ENCODE assay signal across 8 mouse cellular contexts in the genomic region with DNA sequence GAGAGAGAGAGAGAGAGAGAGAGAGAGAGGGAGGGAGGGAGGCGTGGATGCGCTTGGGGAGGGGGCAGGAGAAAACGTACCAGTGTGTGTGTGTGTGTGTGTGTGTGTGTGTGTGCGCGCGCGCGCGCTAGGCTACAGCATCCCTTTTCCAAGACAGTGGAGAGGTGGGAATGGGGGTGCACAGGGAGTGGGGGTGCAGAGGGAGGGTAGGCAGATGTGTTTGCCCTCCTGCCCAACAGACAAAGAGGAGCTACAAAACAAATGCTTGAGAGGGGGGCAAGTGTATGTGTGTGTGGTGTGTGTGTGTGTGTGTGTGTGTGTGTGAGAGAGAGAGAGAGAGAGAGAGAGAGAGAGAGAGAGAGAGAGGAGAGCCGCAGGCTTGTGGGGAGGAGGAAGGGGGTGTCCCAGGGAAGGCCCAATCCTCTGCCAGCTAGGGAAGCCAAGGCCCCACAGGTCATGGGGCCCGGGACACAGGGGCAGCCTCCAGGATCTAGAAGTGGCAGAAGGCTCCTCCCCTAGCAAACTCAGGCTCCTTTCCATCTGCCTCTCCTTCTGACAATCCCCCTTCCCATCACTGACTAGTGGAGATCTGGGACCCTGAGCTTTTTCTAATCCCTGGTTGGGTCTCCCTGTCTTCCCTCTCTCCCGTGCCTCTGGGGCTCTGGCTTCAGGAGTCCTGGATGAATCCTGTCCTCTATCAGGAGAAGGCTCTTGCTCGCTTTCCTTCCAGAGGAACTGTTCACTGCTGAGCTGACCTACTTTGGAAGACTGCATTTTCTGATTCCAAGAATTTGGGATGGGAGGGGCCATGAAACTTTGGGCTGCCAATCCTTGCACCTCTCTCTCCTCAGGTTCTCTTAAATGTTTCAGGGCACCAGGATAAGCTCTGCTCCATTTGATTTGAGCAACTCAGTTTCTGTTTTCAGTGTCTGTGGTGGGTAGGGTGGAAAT. TPM values are rescaled to one million over a fixed set of nuclear protein-coding genes. Genes with fewer than 3 reads are reported as not detected.
DNase-seq lines count a peak whose midpoint lies in the region; ATAC-seq and TF ChIP-seq lines count a peak whose summit lies in the region.

No protein-coding gene starts in this region.

- 5% methylated on average over 10 of the region's 13 CpGs for WGBS in embryonic facial prominence, embryonic 12.5 days
- WGBS in heart, postnatal 0 days, result 9% methylated on average over 13 of the region's 13 CpGs
- 7% methylated on average over 12 of the region's 13 CpGs for WGBS in lung, embryonic 14.5 days

- no peaks in the 10 kb centered on the region for H3K27me3 ChIP-seq in embryonic facial prominence, embryonic 12.5 days
- no peaks in the 10 kb centered on the region; the same call in 1 of the 2 replicates for H3K27me3 ChIP-seq in heart, postnatal 0 days (ENCODE audit: control insufficient read depth, insufficient read depth, low read length)
- no peaks in the 10 kb centered on the region; the same call in 1 of the 2 replicates for H3K27me3 ChIP-seq in lung, embryonic 14.5 days (ENCODE audit: insufficient read depth, low read length)

- H3K4me1 ChIP-seq in embryonic facial prominence, embryonic 12.5 days, result peaks cover 19% of the 10 kb centered on the region
- H3K4me1 ChIP-seq in heart, postnatal 0 days (ENCODE audit: control insufficient read depth, insufficient read depth), result peaks cover 18% of the 10 kb centered on the region
- peaks cover 2% of the 10 kb centered on the region; the same call in 1 of the 2 replicates for H3K4me1 ChIP-seq in lung, embryonic 14.5 days (ENCODE audit: insufficient read depth)

- peak; percentile 61; the same call in 1 of the 2 replicates for ATAC-seq in embryonic facial prominence, embryonic 12.5 days (ENCODE audit: insufficient number of reproducible peaks, insufficient read depth, low FRiP score, low TSS enrichment)
- ATAC-seq in heart, postnatal 0 days (ENCODE audit: insufficient read depth, low read depth), result peak; percentile 63
- peak; percentile 76 for ATAC-seq in lung, embryonic 14.5 days (ENCODE audit: insufficient read depth)

- peak overlapping the region; percentile 48 for H3K4me3 ChIP-seq in embryonic facial prominence, embryonic 12.5 days
- H3K4me3 ChIP-seq in heart, postnatal 0 days (ENCODE audit: low read depth, low read length), result peak overlapping the region; percentile 45
- H3K4me3 ChIP-seq in lung, embryonic 14.5 days (ENCODE audit: low read depth, low read length), result peak overlapping the region; percentile 39

- H3K36me3 ChIP-seq in embryonic facial prominence, embryonic 12.5 days, result peaks cover under 1% of the 10 kb centered on the region; the same call in 1 of the 2 replicates
- H3K36me3 ChIP-seq in heart, postnatal 0 days (replicated peaks; ENCODE audit: control insufficient read depth, insufficient read depth, low read length), result no peaks in the 10 kb centered on the region
- H3K36me3 ChIP-seq in lung, embryonic 14.5 days (ENCODE audit: insufficient read depth), result no peaks in the 10 kb centered on the region

- peak overlapping the region; percentile 62 for H3K27ac ChIP-seq in embryonic facial prominence, embryonic 12.5 days
- peak overlapping the region; percentile 35; the same call in 1 of the 2 replicates for H3K27ac ChIP-seq in heart, postnatal 0 days (ENCODE audit: low read depth)
- no peak overlapping the region for H3K27ac ChIP-seq in lung, embryonic 14.5 days (ENCODE audit: low read depth)

- peak; percentile 32 to 44 for DNase-seq in left cerebral cortex, adult 18-20 months (ENCODE audit: low spot score in 2 of 2)
- DNase-seq in left cerebral cortex, adult 11 months (ENCODE audit: low spot score), result no peak
- DNase-seq in heart, postnatal 0 days (ENCODE audit: low spot score), result no peak
- DNase-seq in kidney, postnatal 10 days, result peak; percentile 56
- peak; percentile 61 for DNase-seq in lung, embryonic 14.5 days
- peak; percentile 23 for DNase-seq in right cerebral cortex, adult 18-20 months
- no peak for DNase-seq in adipocyte (ENCODE audit: low spot score)

- peak overlapping the region; percentile 47 for H3K9ac ChIP-seq in embryonic facial prominence, embryonic 12.5 days
- no peak overlapping the region; the same call in 1 of the 2 replicates for H3K9ac ChIP-seq in heart, postnatal 0 days (replicated peaks; ENCODE audit: low read depth, low read length)
- H3K9ac ChIP-seq in lung, embryonic 14.5 days, result peak overlapping the region; percentile 22; the same call in 1 of the 2 replicates

- no peaks in the 10 kb centered on the region for H3K9me3 ChIP-seq in embryonic facial prominence, embryonic 12.5 days
- H3K9me3 ChIP-seq in heart, postnatal 0 days (replicated peaks; ENCODE audit: control insufficient read depth, low read length), result no peaks in the 10 kb centered on the region
- no peaks in the 10 kb centered on the region for H3K9me3 ChIP-seq in lung, embryonic 14.5 days (ENCODE audit: low read depth, low read length)

- TF ChIP-seq EP300 in heart, postnatal 0 days (IDR thresholded peaks at IDR 0.05; ENCODE audit: low read depth), result no peak

- no peak for TF ChIP-seq CTCF in heart, postnatal 0 days (IDR thresholded peaks at IDR 0.05; ENCODE audit: low read depth)
- TF ChIP-seq CTCF in lung, embryonic 14.5 days (IDR thresholded peaks at IDR 0.05; ENCODE audit: low read depth), result no peak

- H3K4me2 ChIP-seq in embryonic facial prominence, embryonic 12.5 days (replicated peaks), result peak overlapping the region; percentile 58
- H3K4me2 ChIP-seq in heart, postnatal 0 days (ENCODE audit: low read depth, low read length), result peak overlapping the region; percentile 72
- H3K4me2 ChIP-seq in lung, embryonic 14.5 days, result peak overlapping the region; percentile 84

RNA-seq across cellular contexts. Expression of a gene that starts 0.6 kb away (rescaled TPM):
- total RNA-seq in left cerebral cortex, adult 18-20 months (2021), result 10 to 100 TPM; 12.8 to 17.6 TPM
- polyA plus RNA-seq in embryonic facial prominence, embryonic 12.5 days (2016; fragmentation: Nextera tagmentation; extraction: Ambion mirVana), result 5.5 and 6.6 TPM in 2 replicates
- 0.11 and 1.4 TPM in 2 replicates for total RNA-seq in heart, postnatal 0 days (2014; rRNA removed; ENCODE audit: low replicate concordance)
- polyA plus RNA-seq in heart, postnatal 0 days (2015; fragmentation: Nextera tagmentation; extraction: Ambion mirVana), result 0.52 and 0.59 TPM in 2 replicates
- 2.0 and 3.5 TPM in 2 replicates for polyA plus RNA-seq in lung, embryonic 14.5 days (2014; fragmentation: Nextera tagmentation; extraction: Ambion mirVana)

RNA-seq across cellular contexts. Expression of a gene that starts 19.9 kb away (rescaled TPM):
- 100 to 1,000 TPM; 232 to 257 TPM for total RNA-seq in left cerebral cortex, adult 18-20 months (2021)
- polyA plus RNA-seq in embryonic facial prominence, embryonic 12.5 days (2016; fragmentation: Nextera tagmentation; extraction: Ambion mirVana), result 668 and 696 TPM in 2 replicates
- total RNA-seq in heart, postnatal 0 days (2014; rRNA removed; ENCODE audit: low replicate concordance), result 1,086 and 1,110 TPM in 2 replicates
- polyA plus RNA-seq in heart, postnatal 0 days (2015; fragmentation: Nextera tagmentation; extraction: Ambion mirVana), result 341 and 360 TPM in 2 replicates
- 1,029 and 1,115 TPM in 2 replicates for polyA plus RNA-seq in lung, embryonic 14.5 days (2014; fragmentation: Nextera tagmentation; extraction: Ambion mirVana)

RNA-seq across cellular contexts. Expression of a gene that starts 27.5 kb away (rescaled TPM):
- total RNA-seq in left cerebral cortex, adult 18-20 months (2021), result 10 to 100 TPM; 12.2 to 12.4 TPM
- polyA plus RNA-seq in embryonic facial prominence, embryonic 12.5 days (2016; fragmentation: Nextera tagmentation; extraction: Ambion mirVana), result 18.5 and 19.5 TPM in 2 replicates
- total RNA-seq in heart, postnatal 0 days (2014; rRNA removed; ENCODE audit: low replicate concordance), result 17.2 and 21.4 TPM in 2 replicates
- polyA plus RNA-seq in heart, postnatal 0 days (2015; fragmentation: Nextera tagmentation; extraction: Ambion mirVana), result 11.9 and 12.5 TPM in 2 replicates
- 9.3 and 9.8 TPM in 2 replicates for polyA plus RNA-seq in lung, embryonic 14.5 days (2014; fragmentation: Nextera tagmentation; extraction: Ambion mirVana)

RNA-seq across cellular contexts. Expression of a gene that starts 49.6 kb away (rescaled TPM):
- total RNA-seq in left cerebral cortex, adult 18-20 months (2021), result 100 to 1,000 TPM; 131 to 136 TPM
- polyA plus RNA-seq in embryonic facial prominence, embryonic 12.5 days (2016; fragmentation: Nextera tagmentation; extraction: Ambion mirVana), result 80.0 and 85.6 TPM in 2 replicates
- 68.1 and 75.3 TPM in 2 replicates for total RNA-seq in heart, postnatal 0 days (2014; rRNA removed; ENCODE audit: low replicate concordance)
- polyA plus RNA-seq in heart, postnatal 0 days (2015; fragmentation: Nextera tagmentation; extraction: Ambion mirVana), result 51.2 and 54.8 TPM in 2 replicates
- polyA plus RNA-seq in lung, embryonic 14.5 days (2014; fragmentation: Nextera tagmentation; extraction: Ambion mirVana), result 63.6 and 66.8 TPM in 2 replicates

RNA-seq across cellular contexts. Expression of a gene that starts 57.0 kb away (rescaled TPM):
- total RNA-seq in left cerebral cortex, adult 18-20 months (2021), result 1 to 10 TPM; 5.1 to 5.2 TPM
- polyA plus RNA-seq in embryonic facial prominence, embryonic 12.5 days (2016; fragmentation: Nextera tagmentation; extraction: Ambion mirVana), result 20.9 TPM in 2 replicates
- 6.9 and 10.6 TPM in 2 replicates for total RNA-seq in heart, postnatal 0 days (2014; rRNA removed; ENCODE audit: low replicate concordance)
- 3.0 and 3.1 TPM in 2 replicates for polyA plus RNA-seq in heart, postnatal 0 days (2015; fragmentation: Nextera tagmentation; extraction: Ambion mirVana)
- polyA plus RNA-seq in lung, embryonic 14.5 days (2014; fragmentation: Nextera tagmentation; extraction: Ambion mirVana), result 20.2 and 22.9 TPM in 2 replicates

Comparison
In these comparisons a context has a peak if more than half of its experiments do, and no peak if none do; other contexts are left out.
1. DNase-seq: peak in left cerebral cortex, adult 18-20 months (2 of 2), kidney, postnatal 10 days (single experiment), lung, embryonic 14.5 days (single experiment) and right cerebral cortex, adult 18-20 months (single experiment); none in left cerebral cortex, adult 11 months (single experiment), heart, postnatal 0 days (single experiment) and adipocyte (single experiment).
2. Peak in every context shown above with its lines, with median percentiles within 50 percentile points of each other: ATAC-seq, H3K4me2 ChIP-seq and H3K4me3 ChIP-seq.